Mouse (Mus musculus) cerebellum, adult 2 months (tissue): ENCODE measurements at regions not wholly inside any gene's neighbourhood (a gene's known extent, or its start where the extent isn't known, plus 50 kb on each side); places are given as distances from the start of the nearest gene placed in this dataset.

Source experiments
- DNase-seq, 2 experiments: peaks; one replicate each; pipeline ENCODE4 v3.0.0; 2021
- H3K27ac ChIP-seq: fragments of 200-500 bp; 2 replicates; pipeline ENCODE4 v1.5.1; 2012; ENCODE audit warnings: low read length, control low read depth, inconsistent platforms; ENCODE audit not compliant: insufficient read depth
- H3K27me3 ChIP-seq: fragments of 200-500 bp; 2 replicates; pipeline ENCODE4 v1.6.1; 2012; ENCODE audit warnings: inconsistent platforms, mild to moderate bottlenecking, low read length, moderate library complexity; ENCODE audit not compliant: control insufficient read depth, insufficient read depth
- H3K4me1 ChIP-seq: fragments of 200-500 bp; 2 replicates; pipeline ENCODE4 v1.6.1; 2011; ENCODE audit warnings: low read length; ENCODE audit not compliant: control insufficient read depth, insufficient read depth
- H3K4me3 ChIP-seq: fragments of 200-500 bp; replicated peaks from 2 replicates; pipeline ENCODE3; 2011; ENCODE audit warnings: mild to moderate bottlenecking, low read depth, low read length, control low read depth; ENCODE audit not compliant: insufficient read depth
- CTCF ChIP-seq: fragments of 200-500 bp; IDR thresholded peaks from 2 replicates; pipeline ENCODE4 v1.5.1; 2011; ENCODE audit warnings: low read depth, mild to moderate bottlenecking, control low read depth, low read length, moderate library complexity, borderline replicate concordance; ENCODE audit not compliant: insufficient read depth
- POLR2A ChIP-seq: fragments of 200-500 bp; IDR thresholded peaks from 2 replicates; pipeline ENCODE4 v1.6.1; 2011; ENCODE audit warnings: low read length, control low read depth, borderline replicate concordance; ENCODE audit not compliant: insufficient read depth
- WGBS: fragments of 180-500 bp; shearing (Covaris S2); methylation state at CpG from one replicate; pipeline ENCODE4 v1.1.7; 2018; 5-methylcytosine and 5-hydroxymethylcytosine counted together

- no peak for DNase-seq
- 100% methylated on average over 2 of the region's 2 CpGs for WGBS
- no peaks in the 10 kb centered on the region for H3K27me3 ChIP-seq
- no peak overlapping the region for H3K4me3 ChIP-seq
- H3K4me1 ChIP-seq: no peaks in the 10 kb centered on the region
- TF ChIP-seq CTCF (no peak), POLR2A (no peak)
- no peak overlapping the region for H3K27ac ChIP-seq
Measured at GRCm38 (mm10) chr3:137568580-137569313, 52.7 kb upstream of the Ddit4l start.
